Mouse (Mus musculus) erythroblast, embryonic 14.5 days (primary cell): ENCODE data around the gene Rtl4. TPM values are rescaled to one million over a fixed set of nuclear protein-coding genes. Genes with fewer than 3 reads are reported as not detected.

Source experiments
- H3K27me3 ChIP-seq: 2 replicates; pipeline ENCODE4 v1.6.1; 2012; ENCODE audit warnings: inconsistent platforms; ENCODE audit not compliant: control insufficient read depth
- H3K36me3 ChIP-seq: 2 replicates; pipeline ENCODE4 v1.6.1; 2012; ENCODE audit warnings: mild to moderate bottlenecking, inconsistent platforms; ENCODE audit not compliant: control insufficient read depth
- H3K4me1 ChIP-seq: 2 replicates; pipeline ENCODE4 v1.6.1; 2012; ENCODE audit warnings: inconsistent platforms; ENCODE audit not compliant: control insufficient read depth
- H3K4me3 ChIP-seq: replicated peaks from 2 replicates; pipeline ENCODE3; 2012; ENCODE audit warnings: moderate library complexity, mild to moderate bottlenecking, inconsistent platforms
- H3K9me3 ChIP-seq: 2 replicates; pipeline ENCODE4 v1.6.1; 2012; ENCODE audit warnings: low read length, inconsistent platforms, mixed read lengths; ENCODE audit not compliant: control insufficient read depth
- GATA1 ChIP-seq: IDR thresholded peaks from 2 replicates; pipeline ENCODE4 v1.6.1; 2012; ENCODE audit warnings: low read length, inconsistent platforms, mixed read lengths
- TAL1 ChIP-seq: IDR thresholded peaks from 3 replicates; pipeline ENCODE4 v1.6.1; 2012; ENCODE audit warnings: low read length, inconsistent platforms, mixed read lengths
- polyA plus RNA-seq: library from polyadenylated mRNA; stranded (reverse); fragments of >175 nt; gene quantifications from 2 replicates; pipeline ENCODE4 v1.2.3, GENCODE M21; 2012

Rtl4 gene
- polyA plus RNA-seq, 1 experiment = not detected

- no peaks in the 10 kb centered on the region for H3K9me3 ChIP-seq
- H3K27me3 ChIP-seq = no peaks in the 10 kb centered on the region
- H3K36me3 ChIP-seq = no peaks in the 10 kb centered on the region
- H3K4me3 ChIP-seq = no peak overlapping the region
- TF ChIP-seq TAL1 = no peak
- TF ChIP-seq GATA1 = no peak
- no peaks in the 10 kb centered on the region for H3K4me1 ChIP-seq
Measured at GRCm38 (mm10) chrX:144986980-144987379, 298.3 kb downstream of the Rtl4 start.

DNA sequence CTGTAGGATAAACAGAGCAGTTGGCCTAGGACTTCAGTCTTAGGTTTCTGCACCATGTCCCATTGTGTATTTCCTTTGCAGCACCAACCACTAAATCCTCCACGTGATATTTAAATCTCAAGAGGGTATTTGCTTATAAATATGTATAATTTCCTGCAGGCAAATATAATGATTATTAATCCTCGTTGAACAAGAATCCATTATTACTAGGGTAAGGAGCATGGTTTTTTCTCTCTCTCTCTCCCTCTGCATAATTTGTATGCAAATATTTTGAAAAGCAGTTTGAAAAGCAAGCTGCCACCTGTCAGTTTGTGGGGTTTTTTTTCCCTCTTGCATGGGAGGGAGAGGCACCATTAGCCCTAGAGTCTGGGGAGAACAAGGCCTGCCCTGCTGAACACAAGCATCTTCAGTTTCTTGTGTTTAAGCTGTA lies 376.8 kb downstream of the Rtl4 start:
- Histone ChIP-seq H3K9me3 (no peaks in the 10 kb centered on the region), H3K4me1 (no peaks in the 10 kb centered on the region), H3K4me3 (no peak overlapping the region), H3K36me3 (no peaks in the 10 kb centered on the region), H3K27me3 (no peaks in the 10 kb centered on the region)
- TF ChIP-seq GATA1 (no peak), TAL1 (no peak)

- no peaks in the 10 kb centered on the region for H3K27me3 ChIP-seq
- no peak overlapping the region for H3K4me3 ChIP-seq
- H3K4me1 ChIP-seq = no peaks in the 10 kb centered on the region
- H3K9me3 ChIP-seq = no peaks in the 10 kb centered on the region
- TF ChIP-seq GATA1 (no peak), TAL1 (no peak)
- no peaks in the 10 kb centered on the region for H3K36me3 ChIP-seq
Measured at GRCm38 (mm10) chrX:145089802-145090201, 401.1 kb downstream of the Rtl4 start.

DNA sequence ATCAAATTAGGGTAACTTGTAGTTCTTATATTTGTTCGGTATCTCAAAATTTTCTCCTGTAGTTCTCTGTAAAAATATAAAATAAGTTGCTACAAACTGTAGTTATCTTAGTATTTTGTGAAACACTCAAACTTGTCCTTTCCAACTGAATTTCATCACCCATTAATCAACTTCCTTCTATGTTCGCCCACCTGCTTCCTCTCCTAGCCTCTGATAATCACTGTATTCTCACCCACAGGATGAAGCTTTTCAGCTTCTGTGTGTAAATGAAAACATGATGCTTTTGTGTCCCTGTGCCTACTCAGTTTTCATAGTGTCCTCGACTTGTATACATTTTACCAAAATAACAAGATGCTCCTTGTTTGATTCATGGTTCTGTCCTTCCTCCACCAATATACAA lies 401.7 kb downstream of the Rtl4 start:
- TF ChIP-seq GATA1 (no peak), TAL1 (no peak)
- no peaks in the 10 kb centered on the region for H3K9me3 ChIP-seq
- no peaks in the 10 kb centered on the region for H3K27me3 ChIP-seq
- no peaks in the 10 kb centered on the region for H3K4me1 ChIP-seq
- no peaks in the 10 kb centered on the region for H3K36me3 ChIP-seq
- H3K4me3 ChIP-seq = no peak overlapping the region

GRCm38 (mm10) chrX:145090964-145091363 lies 402.3 kb downstream of the Rtl4 start:
- H3K9me3 ChIP-seq = no peaks in the 10 kb centered on the region
- no peaks in the 10 kb centered on the region for H3K27me3 ChIP-seq
- H3K36me3 ChIP-seq = no peaks in the 10 kb centered on the region
- H3K4me3 ChIP-seq = no peak overlapping the region
- TF ChIP-seq GATA1 (no peak), TAL1 (no peak)
- H3K4me1 ChIP-seq = no peaks in the 10 kb centered on the region

Other genes with a start within 250 kb of the Rtl4 start
- not detected in 2 replicates for gene Trpc5os, start 232.3 kb upstream of the Rtl4 start, polyA plus RNA-seq
- not detected in 2 replicates for gene Trpc5, start 727 bp upstream of the Rtl4 start, polyA plus RNA-seq